8 mouse cellular contexts compared by ENCODE assay signal in genomic region chr16:29883252-29883992, GRCm38 (mm10).
A peak's percentile ranks its signal among the peaks of the same experiment; 100 is the strongest.
DNase-seq lines count a peak whose midpoint lies in the region; ATAC-seq lines count a peak whose summit lies in the region.

No protein-coding gene starts in this region.

- no peaks in the 10 kb centered on the region for H3K36me3 ChIP-seq in lung, embryonic 15.5 days
- H3K36me3 ChIP-seq in forebrain, embryonic 11.5 days (ENCODE audit: control insufficient read depth, insufficient read depth, low read length) = no peaks in the 10 kb centered on the region
- no peaks in the 10 kb centered on the region for H3K36me3 ChIP-seq in limb, embryonic 12.5 days

- DNase-seq in lung, postnatal 10 days = no peak
- peak; percentile 85 for DNase-seq in forebrain, embryonic 11.5 days (ENCODE audit: low spot score)
- DNase-seq in retina, postnatal 1 day = peak; percentile 97
- DNase-seq in cerebellum, adult 9-11 months = no peak
- DNase-seq in thymus, postnatal 0 days (ENCODE audit: low spot score) = no peak

- H3K4me3 ChIP-seq in lung, embryonic 15.5 days = no peak overlapping the region
- no peak overlapping the region for H3K4me3 ChIP-seq in forebrain, embryonic 11.5 days (ENCODE audit: low read depth, low read length)
- H3K4me3 ChIP-seq in limb, embryonic 12.5 days (replicated peaks) = no peak overlapping the region

- H3K27ac ChIP-seq in lung, embryonic 15.5 days = no peak overlapping the region
- H3K27ac ChIP-seq in forebrain, embryonic 11.5 days (ENCODE audit: low read depth, low read length) = peak overlapping the region; percentile 51; the same call in 1 of the 2 replicates
- H3K27ac ChIP-seq in limb, embryonic 12.5 days = peak overlapping the region; percentile 20; the same call in 1 of the 2 replicates

- H3K9ac ChIP-seq in lung, embryonic 15.5 days = no peak overlapping the region
- H3K9ac ChIP-seq in forebrain, embryonic 11.5 days (ENCODE audit: low read length) = no peak overlapping the region; the same call in 1 of the 2 replicates
- no peak overlapping the region for H3K9ac ChIP-seq in limb, embryonic 12.5 days (replicated peaks)

- no peaks in the 10 kb centered on the region for H3K27me3 ChIP-seq in lung, embryonic 15.5 days
- peaks cover 10% of the 10 kb centered on the region for H3K27me3 ChIP-seq in forebrain, embryonic 11.5 days (ENCODE audit: control insufficient read depth, insufficient read depth, low read length)
- H3K27me3 ChIP-seq in limb, embryonic 12.5 days = peaks cover 5% of the 10 kb centered on the region; the same call in 1 of the 2 replicates

- peak; percentile 17; the same call in 1 of the 2 replicates for ATAC-seq in lung, embryonic 15.5 days (ENCODE audit: borderline replicate concordance, extremely low read depth, low FRiP score, low TSS enrichment)
- ATAC-seq in forebrain, embryonic 11.5 days (replicated peaks; ENCODE audit: low FRiP score) = peak; percentile 88
- ATAC-seq in limb, embryonic 12.5 days (ENCODE audit: insufficient number of reproducible peaks, insufficient read depth, low FRiP score, low TSS enrichment, low read depth) = peak; percentile 63
- ATAC-seq in cerebellum, adult (ENCODE audit: insufficient number of reproducible peaks, low FRiP score, low TSS enrichment) = no peak

- no peaks in the 10 kb centered on the region for H3K9me3 ChIP-seq in lung, embryonic 15.5 days
- no peaks in the 10 kb centered on the region for H3K9me3 ChIP-seq in forebrain, embryonic 11.5 days (ENCODE audit: control insufficient read depth, low read length)
- no peaks in the 10 kb centered on the region for H3K9me3 ChIP-seq in limb, embryonic 12.5 days

- whole genome bisulfite sequencing in lung, embryonic 15.5 days = 44% methylated on average over 10 of the region's 10 CpGs
- WGBS in forebrain, embryonic 11.5 days = 5% methylated on average over 10 of the region's 10 CpGs
- WGBS in limb, embryonic 12.5 days = 9% methylated on average over 10 of the region's 10 CpGs

- peaks cover 53% of the 10 kb centered on the region for H3K4me1 ChIP-seq in lung, embryonic 15.5 days
- peaks cover 28% of the 10 kb centered on the region for H3K4me1 ChIP-seq in forebrain, embryonic 11.5 days (replicated peaks; ENCODE audit: control insufficient read depth, insufficient read depth, low read length)
- peaks cover 51% of the 10 kb centered on the region for H3K4me1 ChIP-seq in limb, embryonic 12.5 days (replicated peaks)

- H3K4me2 ChIP-seq in lung, embryonic 15.5 days = no peak overlapping the region
- H3K4me2 ChIP-seq in forebrain, embryonic 11.5 days (ENCODE audit: low read depth, low read length, severe bottlenecking) = peak overlapping the region; percentile 8; the same call in 1 of the 2 replicates
- H3K4me2 ChIP-seq in limb, embryonic 12.5 days = peak overlapping the region; percentile 30

Comparison
In these comparisons a context has a peak if more than half of its experiments do, and no peak if none do; other contexts are left out.
1. DNase-seq: peak in forebrain, embryonic 11.5 days (single experiment) and retina, postnatal 1 day (single experiment); none in lung, postnatal 10 days (single experiment), cerebellum, adult 9-11 months (single experiment) and thymus, postnatal 0 days (single experiment).